Comparison of ENCODE assay signal across 8 mouse cellular contexts in genomic region chr10:67912337-67912776, GRCm38 (mm10). TPM values are rescaled to one million over a fixed set of nuclear protein-coding genes. Genes with fewer than 3 reads are reported as not detected.
A peak's percentile ranks its signal among the peaks of the same experiment; 100 is the strongest.
DNase-seq lines count a peak whose midpoint lies in the region; ATAC-seq and TF ChIP-seq lines count a peak whose summit lies in the region.

TSS of gene Zfp365 (minus strand) at chr10:67912662.

- H3K27me3 ChIP-seq in E14TG2a.4 (ENCODE audit: insufficient read depth, low read length), result peaks cover 41% of the 10 kb centered on the region
- H3K27me3 ChIP-seq in forebrain, embryonic 15.5 days, result no peaks in the 10 kb centered on the region
- H3K27me3 ChIP-seq in liver, embryonic 15.5 days, result peaks cover 22% of the 10 kb centered on the region
- no peaks in the 10 kb centered on the region; the same call in none of the 2 replicates for H3K27me3 ChIP-seq in neural tube, embryonic 13.5 days

- peaks cover 16% of the 10 kb centered on the region for H3K4me1 ChIP-seq in E14TG2a.4 (replicated peaks; ENCODE audit: low read depth, low read length)
- H3K4me1 ChIP-seq in forebrain, embryonic 15.5 days, result peaks cover 5% of the 10 kb centered on the region; the same call in 1 of the 2 replicates
- H3K4me1 ChIP-seq in liver, embryonic 15.5 days (replicated peaks), result no peaks in the 10 kb centered on the region
- peaks cover 12% of the 10 kb centered on the region for H3K4me1 ChIP-seq in neural tube, embryonic 13.5 days (replicated peaks)

- H3K4me3 ChIP-seq in E14TG2a.4 (replicated peaks; ENCODE audit: low read length), result peak within 1 kb of the TSS; percentile 89
- peak within 1 kb of the TSS; percentile 77 for H3K4me3 ChIP-seq in forebrain, embryonic 15.5 days
- peak within 1 kb of the TSS; percentile 49 for H3K4me3 ChIP-seq in liver, embryonic 15.5 days (replicated peaks)
- peak within 1 kb of the TSS; percentile 68 for H3K4me3 ChIP-seq in neural tube, embryonic 13.5 days

- ATAC-seq in forebrain, embryonic 15.5 days (replicated peaks), result peak; percentile 98
- no peak for ATAC-seq in liver, embryonic 15.5 days (ENCODE audit: insufficient read depth)
- ATAC-seq in neural tube, embryonic 13.5 days (ENCODE audit: low read depth), result peak; percentile 96

- H3K9ac ChIP-seq in forebrain, embryonic 15.5 days (replicated peaks), result peak within 1 kb of the TSS; percentile 77
- no peak within 1 kb of the TSS for H3K9ac ChIP-seq in liver, embryonic 15.5 days
- peak within 1 kb of the TSS; percentile 72 for H3K9ac ChIP-seq in neural tube, embryonic 13.5 days

- H3K27ac ChIP-seq in forebrain, embryonic 15.5 days (replicated peaks), result peak within 1 kb of the TSS; percentile 49; the same call in 1 of the 2 replicates
- no peak within 1 kb of the TSS for H3K27ac ChIP-seq in liver, embryonic 15.5 days (replicated peaks)
- no peak within 1 kb of the TSS for H3K27ac ChIP-seq in neural tube, embryonic 13.5 days (replicated peaks)

- TF ChIP-seq CTCF in E14TG2a.4 (conservative IDR thresholded peaks at IDR 0.05; ENCODE audit: low read length), result no peak

- intact Hi-C loops in heart, postnatal 10 days (cut with DNase I), result no loop called here

- DNase-seq in cerebellum, adult 11 months, result peak; percentile 55
- peak; percentile 72 to 82 for DNase-seq in heart, postnatal 10 days
- DNase-seq in kidney, postnatal 4 days, result peak; percentile 76 to 82
- DNase-seq in thymus, postnatal 10 days (ENCODE audit: low spot score in 2 of 2), result peak; percentile 11 to 23

- H3K4me2 ChIP-seq in forebrain, embryonic 15.5 days (replicated peaks), result peak within 1 kb of the TSS; percentile 83
- peak within 1 kb of the TSS; percentile 71 for H3K4me2 ChIP-seq in liver, embryonic 15.5 days
- H3K4me2 ChIP-seq in neural tube, embryonic 13.5 days, result peak within 1 kb of the TSS; percentile 87

- peaks cover 18% of the 10 kb centered on the region; the same call in 1 of the 2 replicates for H3K36me3 ChIP-seq in E14TG2a.4 (ENCODE audit: insufficient read depth, low read length)
- no peaks in the 10 kb centered on the region for H3K36me3 ChIP-seq in forebrain, embryonic 15.5 days
- H3K36me3 ChIP-seq in liver, embryonic 15.5 days (replicated peaks), result no peaks in the 10 kb centered on the region
- no peaks in the 10 kb centered on the region for H3K36me3 ChIP-seq in neural tube, embryonic 13.5 days

- under 1% methylated on average over 43 of the region's 43 CpGs for WGBS in forebrain, embryonic 15.5 days
- 2% methylated on average over 43 of the region's 43 CpGs for WGBS in liver, embryonic 15.5 days (ENCODE audit: insufficient replicate concordance)
- 1% methylated on average over 43 of the region's 43 CpGs for whole genome bisulfite sequencing in neural tube, embryonic 13.5 days

- H3K9me3 ChIP-seq in E14TG2a.4 (ENCODE audit: low read length), result no peaks in the 10 kb centered on the region
- H3K9me3 ChIP-seq in forebrain, embryonic 15.5 days, result no peaks in the 10 kb centered on the region
- no peaks in the 10 kb centered on the region for H3K9me3 ChIP-seq in liver, embryonic 15.5 days (replicated peaks)
- H3K9me3 ChIP-seq in neural tube, embryonic 13.5 days, result no peaks in the 10 kb centered on the region

RNA-seq across cellular contexts. Expression of gene Zfp365, which starts in this region (rescaled TPM):
- 3.3 and 4.4 TPM in 2 replicates for polyA plus RNA-seq in forebrain, embryonic 15.5 days (2015; fragmentation: Nextera tagmentation; extraction: Ambion mirVana)
- total RNA-seq in heart, postnatal 10 days (2021), result 1 to 10 TPM; 1.2 to 1.3 TPM
- 0.03 and 0.17 TPM in 2 replicates for polyA plus RNA-seq in liver, embryonic 15.5 days (2015; fragmentation: Nextera tagmentation; extraction: Ambion mirVana)
- 1.7 and 1.8 TPM in 2 replicates for polyA plus RNA-seq in neural tube, embryonic 13.5 days (2015; fragmentation: Nextera tagmentation; extraction: Ambion mirVana)

Comparison
In these comparisons a context has a peak if more than half of its experiments do, and no peak if none do; other contexts are left out.
1. DNase-seq: peak in every context shown above with its lines; median percentile 79 in kidney, postnatal 4 days; 77 in heart, postnatal 10 days; 55 in cerebellum, adult 11 months; 17 in thymus, postnatal 10 days.